Mouse (Mus musculus): ENCODE measurements around the gene Cd180. TPM values are rescaled to one million over a fixed set of nuclear protein-coding genes. Genes with fewer than 3 reads are reported as not detected.

Cd180 gene
- polyA plus RNA-seq, 1 experiment = 31.6 TPM

DNA sequence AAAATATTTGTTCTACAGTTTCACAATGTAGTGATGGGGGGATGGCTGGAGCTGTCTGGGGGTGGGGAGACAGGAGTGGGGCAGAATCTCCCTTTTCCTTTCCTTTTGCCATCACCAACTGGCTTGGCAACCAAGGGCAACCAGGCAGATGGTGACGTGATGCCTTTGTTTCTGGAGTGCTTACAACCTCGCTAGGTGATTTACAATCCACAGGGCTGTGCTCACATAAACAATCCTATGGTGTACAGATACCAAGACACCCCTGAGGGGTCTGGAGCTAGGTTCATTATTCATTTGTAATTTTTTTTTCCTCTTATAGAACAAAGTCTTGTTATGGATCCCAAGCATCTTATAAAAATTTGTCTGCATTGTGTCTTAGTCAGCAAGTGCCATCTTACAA is 39.7 kb downstream of the Cd180 start:
- Histone ChIP-seq H3K27ac (ENCODE audit: insufficient read depth, low read length) (no peak overlapping the region), H3K27me3 (ENCODE audit: control insufficient read depth, insufficient read depth, low read length) (no peaks in the 10 kb centered on the region), H3K36me3 (ENCODE audit: control insufficient read depth, insufficient read depth, low read length) (peaks cover 22% of the 10 kb centered on the region), H3K4me3 (ENCODE audit: extremely low read depth, insufficient read depth, insufficient read length) (no peak overlapping the region), H3K4me1 (ENCODE audit: control insufficient read depth, insufficient read depth, insufficient read length) (no peaks in the 10 kb centered on the region)
- no peak for DNase-seq (ENCODE audit: low read depth in 1 of 2, low spot score in 2 of 2)
- TF ChIP-seq POLR2A (IDR thresholded peaks at IDR 0.05; ENCODE audit: low read depth, low read length) = no peak
- TF ChIP-seq CTCF (IDR thresholded peaks at IDR 0.05; ENCODE audit: extremely low read depth, insufficient read depth, insufficient read length, insufficient replicate concordance) = no peak
- 89% methylated on average over 2 of the region's 2 CpGs for WGBS

DNA sequence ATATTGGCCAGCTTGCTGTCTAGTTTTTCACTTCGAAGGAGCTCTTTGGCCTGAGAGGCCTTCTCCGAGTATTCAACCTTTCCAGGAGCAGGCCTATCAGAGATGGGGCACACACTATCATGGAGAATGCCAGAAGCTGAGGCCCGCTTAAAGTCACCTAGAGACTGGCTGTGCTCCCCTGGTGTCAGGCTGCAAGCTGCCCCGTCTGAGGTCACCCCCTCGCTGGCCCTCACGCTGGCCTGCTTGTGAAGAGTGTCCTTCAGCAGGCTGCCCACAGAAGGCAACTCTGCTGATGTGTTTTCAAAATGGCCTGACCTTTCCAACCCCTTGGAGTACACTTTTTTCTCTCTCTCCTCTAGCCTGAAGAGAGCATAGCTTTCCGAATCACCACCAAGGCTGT is 44.5 kb downstream of the Cd180 start:
- peaks cover 48% of the 10 kb centered on the region for H3K36me3 ChIP-seq (ENCODE audit: control insufficient read depth, insufficient read depth, low read length)
- 92% methylated on average over 7 of the region's 7 CpGs for WGBS
- no peak overlapping the region for H3K27ac ChIP-seq (ENCODE audit: insufficient read depth, low read length)
- H3K4me1 ChIP-seq (ENCODE audit: control insufficient read depth, insufficient read depth, insufficient read length) = no peaks in the 10 kb centered on the region
- no peak for DNase-seq (ENCODE audit: low read depth in 1 of 2, low spot score in 2 of 2)
- no peaks in the 10 kb centered on the region for H3K27me3 ChIP-seq (ENCODE audit: control insufficient read depth, insufficient read depth, low read length)
- TF ChIP-seq POLR2A (IDR thresholded peaks at IDR 0.05; ENCODE audit: low read depth, low read length) (no peak), CTCF (IDR thresholded peaks at IDR 0.05; ENCODE audit: extremely low read depth, insufficient read depth, insufficient read length, insufficient replicate concordance) (no peak)
- no peak overlapping the region for H3K4me3 ChIP-seq (ENCODE audit: extremely low read depth, insufficient read depth, insufficient read length)

- no peak overlapping the region for H3K27ac ChIP-seq (ENCODE audit: insufficient read depth, low read length)
- peaks cover 46% of the 10 kb centered on the region for H3K36me3 ChIP-seq (ENCODE audit: control insufficient read depth, insufficient read depth, low read length)
- DNase-seq (ENCODE audit: low read depth in 1 of 2, low spot score in 2 of 2) = no peak
- H3K4me1 ChIP-seq (ENCODE audit: control insufficient read depth, insufficient read depth, insufficient read length) = no peaks in the 10 kb centered on the region
- no peak overlapping the region for H3K4me3 ChIP-seq (ENCODE audit: extremely low read depth, insufficient read depth, insufficient read length)
- TF ChIP-seq POLR2A (IDR thresholded peaks at IDR 0.05; ENCODE audit: low read depth, low read length) = no peak
- TF ChIP-seq CTCF (IDR thresholded peaks at IDR 0.05; ENCODE audit: extremely low read depth, insufficient read depth, insufficient read length, insufficient replicate concordance) = no peak
- H3K27me3 ChIP-seq (ENCODE audit: control insufficient read depth, insufficient read depth, low read length) = no peaks in the 10 kb centered on the region
- 83% methylated on average over 13 of the region's 13 CpGs for WGBS
These were observed 46.6 kb downstream of the Cd180 start for GRCm38 (mm10) chr13:102739720-102740535.

DNA sequence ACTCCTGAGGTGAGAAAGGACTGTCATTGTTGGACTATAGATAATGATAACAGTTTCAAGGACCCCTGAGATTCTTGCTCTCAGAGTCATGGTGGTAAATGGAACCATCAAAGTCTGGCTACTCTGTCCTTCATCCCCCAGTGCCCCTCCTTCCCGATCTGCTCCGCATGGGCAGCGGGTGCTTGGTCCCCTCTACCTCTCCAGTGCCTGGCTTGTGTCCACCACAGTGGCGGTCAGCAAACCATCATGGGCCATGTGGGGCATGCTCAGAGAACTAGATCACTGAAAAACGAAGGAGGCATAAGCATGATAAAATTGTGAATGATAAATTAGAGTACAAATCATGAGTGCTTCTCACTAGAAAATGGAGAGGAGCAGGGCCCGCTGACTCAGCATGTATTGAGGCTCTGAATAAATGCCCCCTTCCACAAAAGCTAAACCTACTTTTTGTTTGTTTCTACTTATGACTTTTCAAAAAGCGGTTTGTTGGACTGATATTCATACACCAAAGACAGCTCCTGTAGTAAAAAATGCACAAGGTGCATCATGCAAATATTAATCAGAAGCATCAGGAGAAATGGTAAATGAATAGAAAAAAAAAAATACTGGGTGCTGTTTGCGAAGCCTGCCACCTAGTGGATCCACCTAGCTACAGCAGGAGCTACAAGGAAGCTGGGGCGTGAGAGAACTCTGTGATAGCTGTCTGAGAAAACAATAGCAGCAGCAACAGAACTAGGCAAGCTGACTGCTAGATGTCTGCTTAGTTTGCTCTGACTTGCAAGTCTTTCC is 51.3 kb downstream of the Cd180 start:
- no peak for TF ChIP-seq POLR2A (IDR thresholded peaks at IDR 0.05; ENCODE audit: low read depth, low read length)
- peak; percentile 51; the same call in 1 of the 2 replicates for TF ChIP-seq CTCF (IDR thresholded peaks at IDR 0.05; ENCODE audit: extremely low read depth, insufficient read depth, insufficient read length, insufficient replicate concordance)
- Histone ChIP-seq H3K4me3 (ENCODE audit: extremely low read depth, insufficient read depth, insufficient read length) (no peak overlapping the region), H3K4me1 (ENCODE audit: control insufficient read depth, insufficient read depth, insufficient read length) (no peaks in the 10 kb centered on the region), H3K36me3 (ENCODE audit: control insufficient read depth, insufficient read depth, low read length) (peaks cover 18% of the 10 kb centered on the region), H3K27ac (ENCODE audit: insufficient read depth, low read length) (no peak overlapping the region), H3K27me3 (ENCODE audit: control insufficient read depth, insufficient read depth, low read length) (no peaks in the 10 kb centered on the region)
- 70% methylated on average over 9 of the region's 9 CpGs for WGBS
- peak; percentile 29 to 52 for DNase-seq (ENCODE audit: low read depth in 1 of 2, low spot score in 2 of 2)

- Histone ChIP-seq H3K27ac (ENCODE audit: insufficient read depth, low read length) (no peak overlapping the region), H3K36me3 (ENCODE audit: control insufficient read depth, insufficient read depth, low read length) (peaks cover 16% of the 10 kb centered on the region), H3K4me3 (ENCODE audit: extremely low read depth, insufficient read depth, insufficient read length) (no peak overlapping the region), H3K4me1 (ENCODE audit: control insufficient read depth, insufficient read depth, insufficient read length) (no peaks in the 10 kb centered on the region), H3K27me3 (ENCODE audit: control insufficient read depth, insufficient read depth, low read length) (no peaks in the 10 kb centered on the region)
- whole genome bisulfite sequencing = 93% methylated on average over 3 of the region's 3 CpGs
- TF ChIP-seq POLR2A (IDR thresholded peaks at IDR 0.05; ENCODE audit: low read depth, low read length) (no peak), CTCF (IDR thresholded peaks at IDR 0.05; ENCODE audit: extremely low read depth, insufficient read depth, insufficient read length, insufficient replicate concordance) (no peak)
- no peak for DNase-seq (ENCODE audit: low read depth in 1 of 2, low spot score in 2 of 2)
These were observed 51.9 kb downstream of the Cd180 start for GRCm38 (mm10) chr13:102745270-102745600.

- Histone ChIP-seq H3K27ac (ENCODE audit: insufficient read depth, low read length) (no peak overlapping the region), H3K36me3 (ENCODE audit: control insufficient read depth, insufficient read depth, low read length) (peaks cover 18% of the 10 kb centered on the region), H3K27me3 (ENCODE audit: control insufficient read depth, insufficient read depth, low read length) (no peaks in the 10 kb centered on the region), H3K4me3 (ENCODE audit: extremely low read depth, insufficient read depth, insufficient read length) (no peak overlapping the region), H3K4me1 (ENCODE audit: control insufficient read depth, insufficient read depth, insufficient read length) (no peaks in the 10 kb centered on the region)
- no peak for TF ChIP-seq POLR2A (IDR thresholded peaks at IDR 0.05; ENCODE audit: low read depth, low read length)
- no peak for TF ChIP-seq CTCF (IDR thresholded peaks at IDR 0.05; ENCODE audit: extremely low read depth, insufficient read depth, insufficient read length, insufficient replicate concordance)
- WGBS = 84% methylated on average over 9 of the region's 9 CpGs
- no peak for DNase-seq (ENCODE audit: low read depth in 1 of 2, low spot score in 2 of 2)
These were observed 52.4 kb downstream of the Cd180 start for GRCm38 (mm10) chr13:102745626-102746342.

All from spleen, adult 2 months (tissue).